Mouse (Mus musculus): Measurements from ENCODE around the gene Taf1c. TPM values are rescaled to one million over a fixed set of nuclear protein-coding genes. Genes with fewer than 3 reads are reported as not detected.

Taf1c gene
- polyA plus RNA-seq, 1 experiment from 2014 or later = 15.1 TPM

DNA sequence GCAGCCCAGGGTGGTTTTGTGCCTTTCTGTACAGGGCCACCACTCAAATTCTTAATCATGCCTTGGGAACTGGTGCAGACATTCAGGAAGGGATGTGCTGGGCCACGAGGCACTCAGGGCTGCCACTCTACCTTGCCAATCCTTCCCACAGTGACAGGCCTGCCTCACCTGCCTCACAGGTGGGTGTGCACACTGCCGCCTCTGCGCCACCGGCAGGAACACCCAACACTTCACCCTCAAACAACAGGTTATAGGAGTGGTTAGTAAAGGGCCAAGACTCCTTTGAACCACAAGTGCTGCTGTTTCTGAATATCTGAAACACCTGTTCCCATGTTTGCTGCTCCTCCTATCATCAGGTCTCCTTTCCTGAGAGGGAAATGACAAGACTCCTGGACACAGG lies 32.6 kb downstream of the Taf1c start:
- no peak for ATAC-seq (ENCODE audit: insufficient number of reproducible peaks, insufficient read depth, low FRiP score, low TSS enrichment, low read depth)
- Histone ChIP-seq H3K4me1 (replicated peaks) (peaks cover 11% of the 10 kb centered on the region), H3K9ac (replicated peaks) (no peak overlapping the region; the same call in 1 of the 2 replicates), H3K27ac (no peak overlapping the region), H3K9me3 (no peaks in the 10 kb centered on the region), H3K4me3 (replicated peaks) (no peak overlapping the region), H3K27me3 (peaks cover 42% of the 10 kb centered on the region), H3K4me2 (no peak overlapping the region), H3K36me3 (0 out of 2 replicates have a peak, but pooled peaks cover 4% of the 10 kb centered on the region)
- 93% methylated on average over 4 of the region's 4 CpGs for WGBS

- no peak for ATAC-seq (ENCODE audit: insufficient number of reproducible peaks, insufficient read depth, low FRiP score, low TSS enrichment, low read depth)
- Histone ChIP-seq H3K4me3 (replicated peaks) (no peak overlapping the region), H3K9ac (replicated peaks) (no peak overlapping the region), H3K27ac (no peak overlapping the region), H3K4me1 (replicated peaks) (peaks cover 11% of the 10 kb centered on the region), H3K27me3 (peaks cover 31% of the 10 kb centered on the region), H3K36me3 (peaks cover 12% of the 10 kb centered on the region; the same call in 1 of the 2 replicates), H3K9me3 (no peaks in the 10 kb centered on the region), H3K4me2 (no peak overlapping the region)
- WGBS = 86% methylated on average over 6 of the region's 6 CpGs
Measured at GRCm38 (mm10) chr8:119571135-119571534, 33.9 kb downstream of the Taf1c start.

GRCm38 (mm10) chr8:119569881-119570280 lies 35.1 kb downstream of the Taf1c start:
- H3K27ac ChIP-seq = no peak overlapping the region
- H3K4me2 ChIP-seq = no peak overlapping the region
- no peaks in the 10 kb centered on the region for H3K9me3 ChIP-seq
- H3K36me3 ChIP-seq = peaks cover 25% of the 10 kb centered on the region
- H3K27me3 ChIP-seq = peaks cover 21% of the 10 kb centered on the region
- ATAC-seq (ENCODE audit: insufficient number of reproducible peaks, insufficient read depth, low FRiP score, low TSS enrichment, low read depth) = no peak
- 25% methylated on average over 4 of the region's 4 CpGs for WGBS
- no peak overlapping the region for H3K4me3 ChIP-seq (replicated peaks)
- peaks cover 7% of the 10 kb centered on the region for H3K4me1 ChIP-seq (replicated peaks)
- H3K9ac ChIP-seq (replicated peaks) = 0 out of 2 replicates have a peak overlapping the region, but pooled peaks have one; percentile 8

- no peak overlapping the region for H3K4me3 ChIP-seq (replicated peaks)
- H3K4me2 ChIP-seq = no peak overlapping the region
- H3K27ac ChIP-seq = no peak overlapping the region
- 57% methylated on average over 7 of the region's 7 CpGs for WGBS
- H3K27me3 ChIP-seq = peaks cover 17% of the 10 kb centered on the region
- H3K9me3 ChIP-seq = no peaks in the 10 kb centered on the region
- H3K4me1 ChIP-seq (replicated peaks) = peaks cover 3% of the 10 kb centered on the region
- H3K9ac ChIP-seq (replicated peaks) = 0 out of 2 replicates have a peak overlapping the region, but pooled peaks have one; percentile 2
- peaks cover 33% of the 10 kb centered on the region for H3K36me3 ChIP-seq
- ATAC-seq (ENCODE audit: insufficient number of reproducible peaks, insufficient read depth, low FRiP score, low TSS enrichment, low read depth) = no peak
Measured at GRCm38 (mm10) chr8:119568951-119569350, 36.1 kb downstream of the Taf1c start.

- Histone ChIP-seq H3K27me3 (peaks cover 10% of the 10 kb centered on the region), H3K9ac (replicated peaks) (0 out of 2 replicates have a peak overlapping the region, but pooled peaks have one; percentile 2), H3K4me3 (replicated peaks) (no peak overlapping the region), H3K4me2 (no peak overlapping the region), H3K4me1 (replicated peaks) (no peaks in the 10 kb centered on the region), H3K36me3 (peaks cover 39% of the 10 kb centered on the region), H3K27ac (no peak overlapping the region), H3K9me3 (no peaks in the 10 kb centered on the region)
- ATAC-seq (ENCODE audit: insufficient number of reproducible peaks, insufficient read depth, low FRiP score, low TSS enrichment, low read depth) = no peak
- WGBS = 87% methylated on average over 9 of the region's 9 CpGs
Measured at GRCm38 (mm10) chr8:119568251-119568650, 36.8 kb downstream of the Taf1c start.

DNA sequence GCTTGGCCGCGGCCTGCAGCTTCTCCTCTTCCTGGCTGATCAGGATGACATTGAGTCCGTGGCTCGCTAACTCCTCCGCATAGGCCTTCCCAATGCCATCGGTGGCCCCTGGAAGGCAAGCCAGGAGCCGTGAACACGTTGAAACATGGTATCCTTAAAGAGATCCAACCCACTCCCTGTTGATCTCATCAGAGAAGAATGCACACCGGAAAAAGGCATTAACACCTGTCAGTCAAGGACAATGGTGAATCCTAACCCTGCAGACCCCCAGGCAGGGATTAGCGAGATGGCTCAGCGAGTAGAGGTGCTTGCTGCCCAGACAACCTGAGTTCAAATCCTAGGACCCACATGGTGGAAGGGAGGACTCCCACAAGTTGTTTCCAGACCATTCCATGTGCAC lies 38.7 kb downstream of the Taf1c start:
- Histone ChIP-seq H3K4me3 (replicated peaks) (no peak overlapping the region), H3K36me3 (peaks cover 54% of the 10 kb centered on the region), H3K4me2 (no peak overlapping the region), H3K4me1 (replicated peaks) (no peaks in the 10 kb centered on the region), H3K9me3 (no peaks in the 10 kb centered on the region), H3K27me3 (no peaks in the 10 kb centered on the region), H3K9ac (replicated peaks) (no peak overlapping the region; the same call in 1 of the 2 replicates), H3K27ac (no peak overlapping the region)
- WGBS = 86% methylated on average over 11 of the region's 11 CpGs
- ATAC-seq (ENCODE audit: insufficient number of reproducible peaks, insufficient read depth, low FRiP score, low TSS enrichment, low read depth) = no peak

DNA sequence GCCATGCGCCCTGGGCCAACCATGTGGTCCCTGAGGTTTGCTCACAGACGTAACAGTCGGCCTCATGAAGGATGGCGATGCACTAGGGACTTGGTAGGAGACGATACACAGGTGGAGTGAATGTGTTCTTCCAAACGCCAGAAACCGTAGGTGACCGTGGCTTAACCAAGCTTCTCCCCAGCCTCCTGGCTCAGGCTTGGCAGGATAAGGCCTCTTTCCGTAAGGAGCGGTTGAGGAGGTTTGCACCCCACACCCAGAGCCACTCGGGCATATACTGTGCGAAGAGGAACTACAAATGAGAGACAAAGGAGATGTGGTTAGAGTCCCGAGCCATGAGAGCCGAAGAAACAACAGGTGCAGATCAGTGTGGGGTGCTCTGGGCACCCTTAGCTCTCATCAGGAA lies 41.2 kb downstream of the Taf1c start:
- Histone ChIP-seq H3K27ac (no peak overlapping the region), H3K9me3 (no peaks in the 10 kb centered on the region), H3K4me1 (replicated peaks) (peaks cover 11% of the 10 kb centered on the region; the same call in 1 of the 2 replicates), H3K9ac (replicated peaks) (peak overlapping the region; percentile 13; the same call in 1 of the 2 replicates), H3K4me3 (replicated peaks) (no peak overlapping the region), H3K36me3 (peaks cover 54% of the 10 kb centered on the region), H3K27me3 (no peaks in the 10 kb centered on the region), H3K4me2 (no peak overlapping the region)
- WGBS = 90% methylated on average over 14 of the region's 14 CpGs
- no peak for ATAC-seq (ENCODE audit: insufficient number of reproducible peaks, insufficient read depth, low FRiP score, low TSS enrichment, low read depth)

GRCm38 (mm10) chr8:119559402-119559720 lies 45.7 kb downstream of the Taf1c start:
- H3K27ac ChIP-seq = peak overlapping the region; percentile 47
- ATAC-seq (ENCODE audit: insufficient number of reproducible peaks, insufficient read depth, low FRiP score, low TSS enrichment, low read depth) = no peak
- H3K4me2 ChIP-seq = peak overlapping the region; percentile 58
- H3K27me3 ChIP-seq = no peaks in the 10 kb centered on the region
- peak overlapping the region; percentile 86; the same call in 1 of the 2 replicates for H3K4me3 ChIP-seq (replicated peaks)
- H3K9ac ChIP-seq (replicated peaks) = peak overlapping the region; percentile 46; the same call in 1 of the 2 replicates
- H3K9me3 ChIP-seq = no peaks in the 10 kb centered on the region
- peaks cover 30% of the 10 kb centered on the region for H3K4me1 ChIP-seq (replicated peaks)
- WGBS = 74% methylated on average over 6 of the region's 6 CpGs
- peaks cover 33% of the 10 kb centered on the region for H3K36me3 ChIP-seq

DNA sequence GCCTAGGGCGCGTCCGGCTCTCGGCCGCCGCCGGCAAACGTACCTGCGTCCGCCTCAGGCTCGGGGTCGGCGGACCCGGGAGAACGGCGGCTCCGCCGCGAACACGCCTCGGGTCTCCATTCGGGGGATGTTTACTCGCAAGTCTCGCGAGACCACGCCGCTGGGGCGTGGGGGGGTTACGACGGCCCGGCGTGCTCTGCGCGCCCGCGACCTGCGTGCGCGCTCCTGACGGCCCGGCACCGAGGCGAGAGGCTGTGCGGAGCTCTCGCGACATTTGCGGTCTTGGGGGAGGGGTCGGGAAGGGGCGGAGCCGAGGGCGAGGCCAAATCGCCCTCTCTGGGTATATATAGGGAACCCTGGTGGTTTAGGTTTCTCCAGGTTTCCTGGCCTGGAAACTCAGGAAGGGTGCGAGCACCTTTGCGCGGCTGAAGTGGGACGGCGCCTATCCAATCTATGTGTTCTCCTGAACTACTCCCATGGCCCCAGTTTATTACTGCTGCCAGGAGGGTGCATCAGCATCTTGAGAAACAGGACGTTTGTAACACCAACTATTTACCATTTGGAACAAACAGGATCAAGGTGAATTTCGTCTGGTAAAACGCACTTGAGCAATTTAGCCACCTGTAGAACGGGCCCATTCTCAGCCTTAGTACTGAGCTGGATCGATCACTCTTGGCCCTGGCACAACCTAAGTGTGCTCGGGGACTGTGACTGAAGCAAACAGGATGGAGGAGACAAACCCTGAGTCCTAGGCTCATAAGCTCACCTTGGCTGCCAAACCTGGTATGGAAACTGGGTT lies 46.2 kb downstream of the Taf1c start, which contains the start of gene Mbtps1:
Gene Mbtps1, minus strand, starts transcription at position 133 of the 799 bp plus-strand sequence.
- Histone ChIP-seq H3K27me3 (no peaks in the 10 kb centered on the region), H3K9ac (replicated peaks) (peak within 1 kb of the TSS; percentile 87), H3K27ac (peak within 1 kb of the TSS; percentile 92), H3K36me3 (peaks cover 32% of the 10 kb centered on the region), H3K9me3 (no peaks in the 10 kb centered on the region), H3K4me1 (replicated peaks) (peaks cover 30% of the 10 kb centered on the region), H3K4me2 (peak within 1 kb of the TSS; percentile 72), H3K4me3 (replicated peaks) (peak within 1 kb of the TSS; percentile 86)
- WGBS = 6% methylated on average over 63 of the region's 63 CpGs
- peak; percentile 89 for ATAC-seq (ENCODE audit: insufficient number of reproducible peaks, insufficient read depth, low FRiP score, low TSS enrichment, low read depth)

GRCm38 (mm10) chr8:119557821-119558602 lies 47.0 kb downstream of the Taf1c start:
- H3K36me3 ChIP-seq = peaks cover 25% of the 10 kb centered on the region
- H3K9ac ChIP-seq (replicated peaks) = peak overlapping the region; percentile 87
- H3K4me2 ChIP-seq = peak overlapping the region; percentile 72
- peak; percentile 67 for ATAC-seq (ENCODE audit: insufficient number of reproducible peaks, insufficient read depth, low FRiP score, low TSS enrichment, low read depth)
- no peaks in the 10 kb centered on the region for H3K27me3 ChIP-seq
- H3K4me1 ChIP-seq (replicated peaks) = peaks cover 30% of the 10 kb centered on the region
- H3K9me3 ChIP-seq = no peaks in the 10 kb centered on the region
- 1% methylated on average over 55 of the region's 55 CpGs for WGBS
- H3K27ac ChIP-seq = peak overlapping the region; percentile 92
- peak overlapping the region; percentile 86 for H3K4me3 ChIP-seq (replicated peaks)

DNA sequence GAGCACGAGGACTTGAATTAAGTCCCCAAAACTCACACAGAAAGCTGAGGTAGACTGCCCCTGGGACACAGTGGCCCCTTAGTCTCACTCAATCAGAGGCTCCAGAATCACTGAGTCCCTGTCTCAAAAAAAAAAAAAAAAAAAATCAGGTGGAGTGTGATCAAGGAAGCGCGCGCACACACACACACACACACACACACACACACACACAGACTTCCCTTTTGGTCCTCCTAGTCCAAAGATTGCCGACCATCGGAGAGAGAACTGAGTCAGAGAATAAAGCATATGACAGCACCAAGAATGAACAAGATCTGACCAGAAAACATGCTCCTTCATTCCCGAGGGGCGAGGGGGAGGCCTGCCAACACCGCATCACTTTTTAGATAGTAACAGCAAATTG lies 47.9 kb downstream of the Taf1c start:
- ATAC-seq (ENCODE audit: insufficient number of reproducible peaks, insufficient read depth, low FRiP score, low TSS enrichment, low read depth) = no peak
- WGBS = 80% methylated on average over 9 of the region's 9 CpGs
- Histone ChIP-seq H3K4me3 (replicated peaks) (peak overlapping the region; percentile 86), H3K27ac (no peak overlapping the region), H3K9me3 (no peaks in the 10 kb centered on the region), H3K27me3 (no peaks in the 10 kb centered on the region), H3K4me1 (replicated peaks) (peaks cover 30% of the 10 kb centered on the region), H3K9ac (replicated peaks) (peak overlapping the region; percentile 87), H3K4me2 (peak overlapping the region; percentile 72), H3K36me3 (peaks cover 18% of the 10 kb centered on the region)
